Mouse (Mus musculus): ENCODE measurements around the gene Pttg1ip.

DNA sequence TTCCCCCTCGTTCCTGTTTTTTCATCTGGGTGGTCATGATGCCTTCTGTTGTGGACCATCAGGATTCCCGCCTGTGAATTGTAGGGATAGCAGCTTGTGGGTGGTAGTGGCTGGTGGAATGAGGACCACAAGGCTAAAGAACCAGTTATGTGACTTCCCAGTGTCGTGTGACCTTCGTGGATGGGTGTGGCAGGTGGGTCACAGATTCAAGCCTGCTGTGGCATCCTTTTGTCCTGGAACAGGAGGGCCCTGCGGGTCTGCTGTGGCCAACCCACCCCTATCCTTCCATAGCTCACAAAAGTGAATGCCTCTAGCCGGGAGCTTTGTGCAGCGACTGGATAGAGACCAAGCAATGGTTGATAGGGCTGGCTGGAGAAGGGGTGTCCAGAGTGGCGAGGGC, 66.4 kb downstream of the Pttg1ip start:
- TF ChIP-seq CTCF (IDR thresholded peaks at IDR 0.05; ENCODE audit: low read depth) (no peak), EP300 (IDR thresholded peaks at IDR 0.05; ENCODE audit: low read depth) (no peak)
